Mouse (Mus musculus): Measurements from ENCODE around the gene Dnah2. TPM values are rescaled to one million over a fixed set of nuclear protein-coding genes. Genes with fewer than 3 reads are reported as not detected.
"Not testable (repeated sequence)": the region's sequence is repeated elsewhere in the genome, so short reads cannot be mapped to it uniquely, and the experiment has no call there.

The Dnah2 gene
- polyA plus RNA-seq, 1 experiment from 2014 or later = 0.90 TPM

- WGBS = under 1% methylated on average over 31 of the region's 31 CpGs
- not testable (repeated sequence) for H3K27me3 ChIP-seq (ENCODE audit: insufficient read depth, low read length); H3K36me3 ChIP-seq (ENCODE audit: insufficient read depth, low read length); H3K9me3 ChIP-seq (ENCODE audit: low read length)
- peak overlapping the region; percentile 99 for H3K27ac ChIP-seq (ENCODE audit: low read length)
- H3K9ac ChIP-seq (replicated peaks; ENCODE audit: low read length) = peak overlapping the region; percentile 83
- H3K4me2 ChIP-seq (replicated peaks; ENCODE audit: low read depth, low read length) = peak overlapping the region; percentile 80
- ATAC-seq (ENCODE audit: low FRiP score, low TSS enrichment) = peak; percentile 4; the same call in 1 of the 2 replicates
- peak overlapping the region; percentile 82 for H3K4me3 ChIP-seq (ENCODE audit: low read length)
- H3K4me1 ChIP-seq (ENCODE audit: insufficient read depth, low read length) = peaks cover 41% of the 10 kb centered on the region
Observed at GRCm38 (mm10) chr11:69394591-69395167, 154.2 kb downstream of the Dnah2 start.

- no peak overlapping the region; the same call in 1 of the 2 replicates for H3K9ac ChIP-seq (replicated peaks; ENCODE audit: low read length)
- no peaks in the 10 kb centered on the region for H3K27me3 ChIP-seq (ENCODE audit: insufficient read depth, low read length)
- no peaks in the 10 kb centered on the region for H3K9me3 ChIP-seq (ENCODE audit: low read length)
- H3K27ac ChIP-seq (ENCODE audit: low read length) = no peak overlapping the region
- WGBS = 47% methylated on average over 10 of the region's 10 CpGs
- H3K4me1 ChIP-seq (ENCODE audit: insufficient read depth, low read length) = peaks cover 8% of the 10 kb centered on the region; the same call in 1 of the 2 replicates
- H3K36me3 ChIP-seq (ENCODE audit: insufficient read depth, low read length) = 0 out of 2 replicates have a peak, but pooled peaks cover 2% of the 10 kb centered on the region
- no peak overlapping the region for H3K4me2 ChIP-seq (replicated peaks; ENCODE audit: low read depth, low read length)
- no peak overlapping the region for H3K4me3 ChIP-seq (ENCODE audit: low read length)
- no peak for ATAC-seq (ENCODE audit: low FRiP score, low TSS enrichment)
Observed at GRCm38 (mm10) chr11:69390400-69391034, 158.4 kb downstream of the Dnah2 start.

- H3K9ac ChIP-seq (replicated peaks; ENCODE audit: low read length) = no peak overlapping the region; the same call in 1 of the 2 replicates
- H3K27me3 ChIP-seq (ENCODE audit: insufficient read depth, low read length) = no peaks in the 10 kb centered on the region
- no peak for ATAC-seq (ENCODE audit: low FRiP score, low TSS enrichment)
- 54% methylated on average over 14 of the region's 14 CpGs for WGBS
- peaks cover 8% of the 10 kb centered on the region; the same call in 1 of the 2 replicates for H3K4me1 ChIP-seq (ENCODE audit: insufficient read depth, low read length)
- H3K9me3 ChIP-seq (ENCODE audit: low read length) = no peaks in the 10 kb centered on the region
- no peak overlapping the region for H3K27ac ChIP-seq (ENCODE audit: low read length)
- H3K4me3 ChIP-seq (ENCODE audit: low read length) = no peak overlapping the region
- H3K4me2 ChIP-seq (replicated peaks; ENCODE audit: low read depth, low read length) = no peak overlapping the region
- H3K36me3 ChIP-seq (ENCODE audit: insufficient read depth, low read length) = 0 out of 2 replicates have a peak, but pooled peaks cover 2% of the 10 kb centered on the region
Observed at GRCm38 (mm10) chr11:69389531-69390399, 159.1 kb downstream of the Dnah2 start.

GRCm38 (mm10) chr11:69388680-69389079, 160.2 kb downstream of the Dnah2 start:
- H3K27me3 ChIP-seq (ENCODE audit: insufficient read depth, low read length) = no peaks in the 10 kb centered on the region
- H3K4me3 ChIP-seq (ENCODE audit: low read length) = no peak overlapping the region
- ATAC-seq (ENCODE audit: low FRiP score, low TSS enrichment) = no peak
- no peak overlapping the region for H3K9ac ChIP-seq (replicated peaks; ENCODE audit: low read length)
- H3K4me2 ChIP-seq (replicated peaks; ENCODE audit: low read depth, low read length) = no peak overlapping the region
- no peak overlapping the region for H3K27ac ChIP-seq (ENCODE audit: low read length)
- H3K4me1 ChIP-seq (ENCODE audit: insufficient read depth, low read length) = 0 out of 2 replicates have a peak, but pooled peaks cover 5% of the 10 kb centered on the region
- 0 out of 2 replicates have a peak, but pooled peaks cover 2% of the 10 kb centered on the region for H3K36me3 ChIP-seq (ENCODE audit: insufficient read depth, low read length)
- no peaks in the 10 kb centered on the region for H3K9me3 ChIP-seq (ENCODE audit: low read length)
- 94% methylated on average over 4 of the region's 4 CpGs for WGBS

GRCm38 (mm10) chr11:69386758-69387157, 162.2 kb downstream of the Dnah2 start:
- ATAC-seq (ENCODE audit: low FRiP score, low TSS enrichment) = no peak
- H3K4me1 ChIP-seq (ENCODE audit: insufficient read depth, low read length) = 0 out of 2 replicates have a peak, but pooled peaks cover 5% of the 10 kb centered on the region
- H3K4me3 ChIP-seq (ENCODE audit: low read length) = no peak overlapping the region
- H3K9me3 ChIP-seq (ENCODE audit: low read length) = no peaks in the 10 kb centered on the region
- H3K27me3 ChIP-seq (ENCODE audit: insufficient read depth, low read length) = no peaks in the 10 kb centered on the region
- H3K4me2 ChIP-seq (replicated peaks; ENCODE audit: low read depth, low read length) = no peak overlapping the region
- 75% methylated on average over 7 of the region's 7 CpGs for WGBS
- H3K36me3 ChIP-seq (ENCODE audit: insufficient read depth, low read length) = no peaks in the 10 kb centered on the region
- H3K27ac ChIP-seq (ENCODE audit: low read length) = no peak overlapping the region
- no peak overlapping the region for H3K9ac ChIP-seq (replicated peaks; ENCODE audit: low read length)

GRCm38 (mm10) chr11:69384979-69385378, 163.9 kb downstream of the Dnah2 start:
- 0 out of 2 replicates have a peak, but pooled peaks cover 1% of the 10 kb centered on the region for H3K4me1 ChIP-seq (ENCODE audit: insufficient read depth, low read length)
- no peak overlapping the region for H3K27ac ChIP-seq (ENCODE audit: low read length)
- no peaks in the 10 kb centered on the region for H3K9me3 ChIP-seq (ENCODE audit: low read length)
- H3K4me2 ChIP-seq (replicated peaks; ENCODE audit: low read depth, low read length) = no peak overlapping the region
- 67% methylated on average over 6 of the region's 6 CpGs for WGBS
- 0 out of 2 replicates have a peak, but pooled peaks cover 4% of the 10 kb centered on the region for H3K36me3 ChIP-seq (ENCODE audit: insufficient read depth, low read length)
- H3K9ac ChIP-seq (replicated peaks; ENCODE audit: low read length) = no peak overlapping the region
- ATAC-seq (ENCODE audit: low FRiP score, low TSS enrichment) = no peak
- no peaks in the 10 kb centered on the region for H3K27me3 ChIP-seq (ENCODE audit: insufficient read depth, low read length)
- H3K4me3 ChIP-seq (ENCODE audit: low read length) = no peak overlapping the region

GRCm38 (mm10) chr11:69382478-69383105, 166.3 kb downstream of the Dnah2 start:
- Histone ChIP-seq H3K9me3 (ENCODE audit: low read length) (no peaks in the 10 kb centered on the region), H3K4me1 (ENCODE audit: insufficient read depth, low read length) (no peaks in the 10 kb centered on the region), H3K4me2 (replicated peaks; ENCODE audit: low read depth, low read length) (no peak overlapping the region), H3K36me3 (ENCODE audit: insufficient read depth, low read length) (peaks cover 5% of the 10 kb centered on the region; the same call in 1 of the 2 replicates), H3K27me3 (ENCODE audit: insufficient read depth, low read length) (no peaks in the 10 kb centered on the region), H3K9ac (replicated peaks; ENCODE audit: low read length) (no peak overlapping the region), H3K4me3 (ENCODE audit: low read length) (no peak overlapping the region), H3K27ac (ENCODE audit: low read length) (no peak overlapping the region)
- ATAC-seq (ENCODE audit: low FRiP score, low TSS enrichment) = no peak
- WGBS = 50% methylated on average over 10 of the region's 10 CpGs

- WGBS = 87% methylated on average over 6 of the region's 6 CpGs
- no peaks in the 10 kb centered on the region for H3K4me1 ChIP-seq (ENCODE audit: insufficient read depth, low read length)
- no peak overlapping the region for H3K27ac ChIP-seq (ENCODE audit: low read length)
- no peak overlapping the region for H3K9ac ChIP-seq (replicated peaks; ENCODE audit: low read length)
- no peaks in the 10 kb centered on the region for H3K27me3 ChIP-seq (ENCODE audit: insufficient read depth, low read length)
- no peak for ATAC-seq (ENCODE audit: low FRiP score, low TSS enrichment)
- H3K4me3 ChIP-seq (ENCODE audit: low read length) = no peak overlapping the region
- peaks cover 7% of the 10 kb centered on the region; the same call in 1 of the 2 replicates for H3K36me3 ChIP-seq (ENCODE audit: insufficient read depth, low read length)
- no peaks in the 10 kb centered on the region for H3K9me3 ChIP-seq (ENCODE audit: low read length)
- H3K4me2 ChIP-seq (replicated peaks; ENCODE audit: low read depth, low read length) = no peak overlapping the region
Observed at GRCm38 (mm10) chr11:69381356-69381755, 167.6 kb downstream of the Dnah2 start.

GRCm38 (mm10) chr11:69379600-69379999, 169.3 kb downstream of the Dnah2 start:
- Histone ChIP-seq H3K36me3 (ENCODE audit: insufficient read depth, low read length) (peaks cover 12% of the 10 kb centered on the region; the same call in 1 of the 2 replicates), H3K4me3 (ENCODE audit: low read length) (no peak overlapping the region), H3K4me2 (replicated peaks; ENCODE audit: low read depth, low read length) (no peak overlapping the region), H3K9ac (replicated peaks; ENCODE audit: low read length) (no peak overlapping the region), H3K27me3 (ENCODE audit: insufficient read depth, low read length) (no peaks in the 10 kb centered on the region), H3K27ac (ENCODE audit: low read length) (no peak overlapping the region), H3K9me3 (ENCODE audit: low read length) (no peaks in the 10 kb centered on the region), H3K4me1 (ENCODE audit: insufficient read depth, low read length) (no peaks in the 10 kb centered on the region)
- 76% methylated on average over 3 of the region's 3 CpGs for WGBS
- ATAC-seq (ENCODE audit: low FRiP score, low TSS enrichment) = no peak

All from kidney, embryonic 16.5 days (tissue).